Mouse (Mus musculus) neural tube, embryonic 11.5 days (tissue): ENCODE results near the gene Mrpl36. TPM values are rescaled to one million over a fixed set of nuclear protein-coding genes. Genes with fewer than 3 reads are reported as not detected.

Experiments
- ATAC-seq: fragments of 200-750 bp; cut with Nextera tagmentation; 2 replicates; pipeline ENCODE4 v1.8.0; 2017; ENCODE audit warnings: moderate number of reproducible peaks, mild to moderate bottlenecking, moderate TSS enrichment, moderate library complexity; ENCODE audit not compliant: insufficient read depth, low FRiP score, low TSS enrichment
- DNase-seq: peaks from one replicate; pipeline ENCODE4 v3.0.0-alpha.2; 2015; ENCODE audit warnings: low spot score
- H3K27ac ChIP-seq: fragments of 300-500 bp; sonication (generic); 2 replicates; pipeline ENCODE4 v1.5.1; 2014; ENCODE audit warnings: low read depth, mild to moderate bottlenecking, low read length
- H3K27me3 ChIP-seq: fragments of 300-500 bp; sonication (generic); 2 replicates; pipeline ENCODE4 v1.6.1; 2014; ENCODE audit warnings: mild to moderate bottlenecking, low read length, mixed read lengths; ENCODE audit not compliant: control insufficient read depth, insufficient read depth
- H3K36me3 ChIP-seq: fragments of 300-500 bp; sonication (generic); 2 replicates; pipeline ENCODE4 v1.6.1; 2014; ENCODE audit warnings: mild to moderate bottlenecking, low read length, moderate library complexity, mixed read lengths; ENCODE audit not compliant: control insufficient read depth, insufficient read depth
- H3K4me1 ChIP-seq: fragments of 300-500 bp; sonication (generic); 2 replicates; pipeline ENCODE4 v1.6.1; 2014; ENCODE audit warnings: low read length, mixed read lengths; ENCODE audit not compliant: control insufficient read depth, insufficient read depth
- H3K4me2 ChIP-seq: fragments of 300-500 bp; sonication (generic); 2 replicates; pipeline ENCODE4 v1.6.1; 2014; ENCODE audit warnings: low read depth, mild to moderate bottlenecking, moderate library complexity
- H3K4me3 ChIP-seq: fragments of 300-500 bp; sonication (generic); 2 replicates; pipeline ENCODE4 v1.5.1; 2014; ENCODE audit warnings: low read depth, low read length
- H3K9ac ChIP-seq: fragments of 300-500 bp; sonication (generic); 2 replicates; pipeline ENCODE4 v1.6.1; 2014; ENCODE audit warnings: mild to moderate bottlenecking, low read length
- H3K9me3 ChIP-seq: fragments of 300-500 bp; sonication (generic); 2 replicates; pipeline ENCODE4 v1.6.1; 2016; ENCODE audit warnings: low read length; ENCODE audit not compliant: control insufficient read depth
- WGBS: fragments of 180-500 bp; shearing (Covaris S2); extraction: QIAGEN DNeasy Blood & Tissue Kit; methylation state at CpG from one replicate; pipeline ENCODE4 v1.1.7; 2014; 5-methylcytosine and 5-hydroxymethylcytosine counted together
- polyA plus RNA-seq: library from polyadenylated mRNA; unstranded; fragments of >200 nt; fragmentation: Nextera tagmentation; extraction: Ambion mirVana; gene quantifications from 2 replicates; pipeline ENCODE4 v1.2.1, GENCODE M21; 2014

The Mrpl36 gene
- polyA plus RNA-seq, 1 experiment from 2014 or later: 106 TPM

- 72% methylated on average over 3 of the region's 3 CpGs for WGBS
These were observed 3.4 kb downstream of the Mrpl36 start for GRCm38 (mm10) chr13:73331736-73332135.

GRCm38 (mm10) chr13:73336753-73337152 lies 8.4 kb downstream of the Mrpl36 start:
- Histone ChIP-seq H3K4me2 (no peak overlapping the region), H3K36me3 (no peaks in the 10 kb centered on the region), H3K9me3 (no peaks in the 10 kb centered on the region), H3K9ac (no peak overlapping the region), H3K27me3 (no peaks in the 10 kb centered on the region), H3K4me1 (no peaks in the 10 kb centered on the region), H3K27ac (no peak overlapping the region), H3K4me3 (no peak overlapping the region)
- DNase-seq (peak; percentile 48), ATAC-seq (peak; percentile 60)
- 48% methylated on average over 7 of the region's 7 CpGs for WGBS

More at GRCm38 (mm10) chr13:73331736-73332135, 3.4 kb downstream of the Mrpl36 start:
- Histone ChIP-seq H3K4me2 (peak overlapping the region; percentile 92), H3K9ac (peak overlapping the region; percentile 95), H3K9me3 (no peaks in the 10 kb centered on the region), H3K4me1 (0 out of 2 replicates have a peak, but pooled peaks cover 2% of the 10 kb centered on the region), H3K36me3 (no peaks in the 10 kb centered on the region), H3K27ac (no peak overlapping the region), H3K4me3 (peak overlapping the region; percentile 71), H3K27me3 (no peaks in the 10 kb centered on the region)
- ATAC-seq (no peak), DNase-seq (no peak)

GRCm38 (mm10) chr13:73345102-73345890 lies 17.0 kb downstream of the Mrpl36 start:
- DNase-seq: no peak
- 81% methylated on average over 9 of the region's 9 CpGs for WGBS
- Histone ChIP-seq H3K36me3 (no peaks in the 10 kb centered on the region), H3K27me3 (no peaks in the 10 kb centered on the region), H3K4me2 (no peak overlapping the region), H3K4me3 (no peak overlapping the region), H3K9me3 (no peaks in the 10 kb centered on the region), H3K4me1 (no peaks in the 10 kb centered on the region), H3K27ac (no peak overlapping the region), H3K9ac (no peak overlapping the region)
- ATAC-seq: no peak

GRCm38 (mm10) chr13:73346131-73346530 lies 17.8 kb downstream of the Mrpl36 start:
- ATAC-seq (no peak), DNase-seq (no peak)
- H3K4me2 ChIP-seq: no peak overlapping the region
- no peaks in the 10 kb centered on the region for H3K36me3 ChIP-seq
- H3K27me3 ChIP-seq: no peaks in the 10 kb centered on the region
- H3K4me3 ChIP-seq: no peak overlapping the region
- H3K9ac ChIP-seq: no peak overlapping the region
- H3K4me1 ChIP-seq: no peaks in the 10 kb centered on the region
- H3K9me3 ChIP-seq: no peaks in the 10 kb centered on the region
- 53% methylated on average over 2 of the region's 2 CpGs for WGBS
- H3K27ac ChIP-seq: no peak overlapping the region

GRCm38 (mm10) chr13:73346743-73347142 lies 18.4 kb downstream of the Mrpl36 start:
- Histone ChIP-seq H3K4me2 (no peak overlapping the region), H3K27me3 (no peaks in the 10 kb centered on the region), H3K9me3 (no peaks in the 10 kb centered on the region), H3K9ac (no peak overlapping the region), H3K4me3 (no peak overlapping the region), H3K4me1 (no peaks in the 10 kb centered on the region), H3K27ac (no peak overlapping the region), H3K36me3 (no peaks in the 10 kb centered on the region)
- DNase-seq (no peak), ATAC-seq (no peak)
- WGBS: 85% methylated on average over 4 of the region's 4 CpGs

- Histone ChIP-seq H3K27ac (no peak overlapping the region), H3K9me3 (no peaks in the 10 kb centered on the region), H3K27me3 (no peaks in the 10 kb centered on the region), H3K4me3 (no peak overlapping the region), H3K4me1 (no peaks in the 10 kb centered on the region), H3K4me2 (no peak overlapping the region), H3K9ac (no peak overlapping the region), H3K36me3 (no peaks in the 10 kb centered on the region)
- DNase-seq (no peak), ATAC-seq (no peak)
- WGBS: 73% methylated on average over 3 of the region's 3 CpGs
These were observed 18.9 kb downstream of the Mrpl36 start for GRCm38 (mm10) chr13:73347171-73347570.

GRCm38 (mm10) chr13:73347922-73348650 lies 19.8 kb downstream of the Mrpl36 start:
- DNase-seq (no peak), ATAC-seq (no peak)
- Histone ChIP-seq H3K27ac (no peak overlapping the region), H3K9ac (no peak overlapping the region), H3K27me3 (no peaks in the 10 kb centered on the region), H3K9me3 (no peaks in the 10 kb centered on the region), H3K4me2 (no peak overlapping the region), H3K4me1 (no peaks in the 10 kb centered on the region), H3K36me3 (no peaks in the 10 kb centered on the region), H3K4me3 (no peak overlapping the region)
- WGBS: 87% methylated on average over 7 of the region's 7 CpGs

- H3K27ac ChIP-seq: no peak overlapping the region
- H3K9ac ChIP-seq: no peak overlapping the region
- no peaks in the 10 kb centered on the region for H3K4me1 ChIP-seq
- no peaks in the 10 kb centered on the region for H3K9me3 ChIP-seq
- no peaks in the 10 kb centered on the region for H3K36me3 ChIP-seq
- WGBS: 84% methylated on average over 9 of the region's 9 CpGs
- ATAC-seq (no peak), DNase-seq (no peak)
- no peak overlapping the region for H3K4me3 ChIP-seq
- no peaks in the 10 kb centered on the region for H3K27me3 ChIP-seq
- H3K4me2 ChIP-seq: no peak overlapping the region
These were observed 22.4 kb downstream of the Mrpl36 start for GRCm38 (mm10) chr13:73350741-73351140.

GRCm38 (mm10) chr13:73351910-73352309 lies 23.6 kb downstream of the Mrpl36 start:
- Histone ChIP-seq H3K27me3 (no peaks in the 10 kb centered on the region), H3K36me3 (no peaks in the 10 kb centered on the region), H3K4me2 (no peak overlapping the region), H3K9me3 (no peaks in the 10 kb centered on the region), H3K9ac (no peak overlapping the region), H3K4me3 (no peak overlapping the region), H3K27ac (no peak overlapping the region), H3K4me1 (no peaks in the 10 kb centered on the region)
- WGBS: 75% methylated on average over 3 of the region's 3 CpGs
- DNase-seq: no peak
- no peak for ATAC-seq
